Mouse (Mus musculus) spleen, adult 2 months (tissue): ENCODE results near the gene Gpatch1. TPM values are rescaled to one million over a fixed set of nuclear protein-coding genes. Genes with fewer than 3 reads are reported as not detected.
"Not testable (repeated sequence)": the region's sequence is repeated elsewhere in the genome, so short reads cannot be mapped to it uniquely, and the experiment has no call there.

Experiments used
- DNase-seq, 2 experiments: peaks; one replicate each; pipeline versions ENCODE4 v3.0.0 to v3.0.0-alpha.2; 2012 to 2021; ENCODE audit warnings: low spot score in 2 of 2, low read depth in 1 of 2
- H3K27ac ChIP-seq: fragments of 200-500 bp; 2 replicates; pipeline ENCODE4 v1.5.1; 2012; ENCODE audit warnings: low read length, inconsistent platforms; ENCODE audit not compliant: insufficient read depth
- H3K27me3 ChIP-seq: fragments of 200-500 bp; 2 replicates; pipeline ENCODE4 v1.6.1; 2012; ENCODE audit warnings: mild to moderate bottlenecking, moderate library complexity, low read length, inconsistent platforms; ENCODE audit not compliant: control insufficient read depth, insufficient read depth
- H3K36me3 ChIP-seq: fragments of 200-500 bp; 2 replicates; pipeline ENCODE4 v1.6.1; 2012; ENCODE audit warnings: mild to moderate bottlenecking, low read length, inconsistent platforms; ENCODE audit not compliant: control insufficient read depth, insufficient read depth
- H3K4me1 ChIP-seq: fragments of 200-500 bp; 2 replicates; pipeline ENCODE4 v1.6.1; 2011; ENCODE audit warnings: inconsistent platforms; ENCODE audit not compliant: control insufficient read depth, insufficient read depth, insufficient read length
- H3K4me3 ChIP-seq: fragments of 200-500 bp; 2 replicates; pipeline ENCODE4 v1.5.1; 2011; ENCODE audit warnings: mild to moderate bottlenecking, inconsistent platforms; ENCODE audit not compliant: insufficient read depth, insufficient read length; ENCODE audit errors: extremely low read depth
- CTCF ChIP-seq: fragments of 200-500 bp; IDR thresholded peaks from 2 replicates; pipeline ENCODE4 v1.5.1; 2011; ENCODE audit warnings: mild to moderate bottlenecking, inconsistent platforms; ENCODE audit not compliant: insufficient read depth, insufficient read length, insufficient replicate concordance; ENCODE audit errors: extremely low read depth
- POLR2A ChIP-seq: fragments of 200-500 bp; IDR thresholded peaks from 2 replicates; pipeline ENCODE4 v1.6.1; 2011; ENCODE audit warnings: low read depth, low read length, inconsistent platforms
- WGBS: fragments of 180-500 bp; shearing (Covaris S2); methylation state at CpG from one replicate; pipeline ENCODE4 v1.1.7; 2018; 5-methylcytosine and 5-hydroxymethylcytosine counted together
- polyA plus RNA-seq: library from polyadenylated mRNA; depleted of rRNA; stranded (reverse); fragments of >200 nt; gene quantifications from 2 replicates; pipeline ENCODE4 v1.2.3, GENCODE M21; 2012

Gpatch1 gene
- polyA plus RNA-seq, 1 experiment, result 1.9 TPM

- Histone ChIP-seq H3K36me3 (no peaks in the 10 kb centered on the region), H3K27me3 (peaks cover 3% of the 10 kb centered on the region), H3K27ac (no peak overlapping the region), H3K4me1 (no peaks in the 10 kb centered on the region), H3K4me3 (no peak overlapping the region)
- no peak for DNase-seq
- no peak for TF ChIP-seq CTCF
- no peak for TF ChIP-seq POLR2A
- 14% methylated on average over 11 of the region's 13 CpGs for WGBS
Observed at GRCm38 (mm10) chr7:35322732-35323420, 4.6 kb upstream of the Gpatch1 start.

DNA sequence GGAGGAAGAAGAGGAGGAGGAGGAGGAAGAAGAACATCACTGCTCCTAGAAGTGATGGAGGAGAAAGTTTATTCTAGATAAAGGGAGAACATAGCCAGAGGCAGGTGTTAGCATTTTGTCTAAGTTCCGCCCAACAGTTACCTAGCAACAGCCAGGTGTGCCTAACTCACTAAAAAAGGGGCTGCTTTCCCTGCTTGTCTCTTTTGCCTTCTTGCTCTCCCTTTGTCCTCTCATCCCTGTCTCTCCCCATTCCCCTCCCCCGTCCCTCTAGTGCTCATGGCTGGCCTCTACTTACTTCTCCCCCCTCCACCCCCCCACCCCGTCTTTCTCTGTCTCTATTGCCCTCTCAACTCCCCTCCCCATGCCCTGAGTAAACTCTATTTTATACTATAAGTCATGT is 3.9 kb upstream of the Gpatch1 start:
- Histone ChIP-seq H3K36me3 (no peaks in the 10 kb centered on the region), H3K27me3 (peaks cover 3% of the 10 kb centered on the region), H3K27ac (no peak overlapping the region), H3K4me1 (peaks cover 6% of the 10 kb centered on the region; the same call in 1 of the 2 replicates), H3K4me3 (no peak overlapping the region)
- WGBS, result 77% methylated on average over 3 of the region's 3 CpGs
- no peak for DNase-seq
- TF ChIP-seq POLR2A, result no peak
- no peak for TF ChIP-seq CTCF

GRCm38 (mm10) chr7:35319755-35320154 is 1.5 kb upstream of the Gpatch1 start:
- H3K4me1 ChIP-seq, result peaks cover 8% of the 10 kb centered on the region; the same call in 1 of the 2 replicates
- no peak overlapping the region for H3K27ac ChIP-seq
- no peak for TF ChIP-seq CTCF
- TF ChIP-seq POLR2A, result no peak
- no peak overlapping the region for H3K4me3 ChIP-seq
- H3K36me3 ChIP-seq, result no peaks in the 10 kb centered on the region
- DNase-seq, result no peak
- H3K27me3 ChIP-seq, result peaks cover 2% of the 10 kb centered on the region; the same call in 1 of the 2 replicates
- 83% methylated on average over 4 of the region's 4 CpGs for WGBS

- not testable (repeated sequence) for H3K36me3 ChIP-seq, H3K27me3 ChIP-seq, H3K4me1 ChIP-seq, DNase-seq, H3K27ac ChIP-seq, H3K4me3 ChIP-seq
- 72% methylated on average over 3 of the region's 3 CpGs for WGBS
Observed at GRCm38 (mm10) chr7:35319221-35319620, 981 bp upstream of the Gpatch1 start.

DNA sequence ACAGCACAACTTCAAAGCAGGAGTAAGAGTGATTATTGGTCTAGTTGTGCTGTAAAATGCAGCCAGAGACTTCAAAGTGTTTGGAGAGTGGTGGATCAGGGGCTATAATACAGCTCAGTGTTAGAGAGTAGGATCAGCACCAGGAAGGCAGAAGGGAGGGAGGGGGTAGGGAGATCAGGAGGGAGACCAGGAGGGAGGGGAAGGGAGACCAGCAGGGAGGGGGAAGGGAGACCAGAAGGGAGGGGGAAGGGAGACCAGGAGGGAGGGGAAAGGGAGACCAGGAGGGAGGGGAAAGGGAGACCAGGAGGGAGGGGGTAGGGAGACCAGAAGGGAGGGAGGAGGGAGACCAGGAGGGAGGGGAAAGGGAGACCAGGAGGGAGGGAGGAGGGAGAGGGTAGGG is 4.1 kb downstream of the Gpatch1 start:
- H3K27me3 ChIP-seq, result no peaks in the 10 kb centered on the region
- no peak overlapping the region for H3K27ac ChIP-seq
- peaks cover 8% of the 10 kb centered on the region; the same call in 1 of the 2 replicates for H3K4me1 ChIP-seq
- TF ChIP-seq POLR2A (no peak), CTCF (no peak)
- no peak overlapping the region for H3K4me3 ChIP-seq
- peaks cover 8% of the 10 kb centered on the region for H3K36me3 ChIP-seq
- DNase-seq, result no peak

DNA sequence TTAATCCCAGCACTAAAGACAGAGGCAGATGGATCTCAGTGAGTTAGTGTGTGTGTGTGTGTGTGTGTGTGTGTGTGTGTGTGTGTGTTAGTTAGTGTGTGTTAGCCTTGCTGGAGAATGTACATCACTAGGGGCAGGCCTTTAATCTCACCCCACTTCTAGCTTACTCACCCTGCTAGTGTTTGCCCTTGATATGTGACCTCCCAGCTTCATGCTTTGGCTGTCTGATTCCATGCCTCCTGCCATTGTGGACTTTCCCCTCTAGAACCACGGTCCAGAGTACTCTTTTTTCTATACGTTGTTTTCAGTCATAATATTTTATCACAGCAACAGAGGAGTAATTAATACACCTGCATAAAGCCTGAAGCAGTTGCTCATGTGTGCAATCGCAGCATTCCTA is 7.0 kb downstream of the Gpatch1 start:
- 94% methylated on average over 3 of the region's 3 CpGs for WGBS
- Histone ChIP-seq H3K27ac (no peak overlapping the region), H3K4me3 (no peak overlapping the region), H3K4me1 (no peaks in the 10 kb centered on the region), H3K27me3 (no peaks in the 10 kb centered on the region), H3K36me3 (peaks cover 18% of the 10 kb centered on the region)
- no peak for TF ChIP-seq POLR2A
- TF ChIP-seq CTCF, result no peak
- no peak for DNase-seq

GRCm38 (mm10) chr7:35300792-35301191 is 17.4 kb downstream of the Gpatch1 start:
- no peaks in the 10 kb centered on the region for H3K4me1 ChIP-seq
- no peak overlapping the region for H3K27ac ChIP-seq
- H3K27me3 ChIP-seq, result no peaks in the 10 kb centered on the region
- no peak for DNase-seq
- TF ChIP-seq POLR2A, result no peak
- TF ChIP-seq CTCF, result no peak
- H3K4me3 ChIP-seq, result no peak overlapping the region
- H3K36me3 ChIP-seq, result peaks cover 20% of the 10 kb centered on the region

DNA sequence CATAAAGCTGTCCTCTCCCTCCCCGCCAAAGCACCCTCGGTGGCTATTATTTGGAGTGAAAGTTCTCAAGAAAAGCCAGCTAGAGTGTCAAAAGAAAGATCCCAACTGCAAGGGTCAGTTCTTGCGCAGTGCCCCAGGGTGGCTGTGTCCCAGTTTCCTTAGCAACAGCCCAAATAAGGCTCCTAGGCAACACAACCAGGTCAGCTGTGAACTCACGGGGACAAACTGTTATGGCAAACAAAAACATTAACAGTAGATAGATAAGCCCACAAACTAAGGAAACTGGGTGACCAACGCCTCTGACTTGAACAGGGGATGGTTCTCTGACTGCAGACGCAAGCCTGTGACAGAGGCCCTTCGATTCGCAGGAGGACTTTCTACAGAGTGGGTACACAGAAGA is 18.6 kb downstream of the Gpatch1 start:
- H3K27me3 ChIP-seq, result no peaks in the 10 kb centered on the region
- no peaks in the 10 kb centered on the region for H3K4me1 ChIP-seq
- TF ChIP-seq POLR2A, result no peak
- no peak for TF ChIP-seq CTCF
- H3K36me3 ChIP-seq, result peaks cover 25% of the 10 kb centered on the region
- no peak for DNase-seq
- 88% methylated on average over 8 of the region's 8 CpGs for WGBS
- H3K4me3 ChIP-seq, result no peak overlapping the region
- no peak overlapping the region for H3K27ac ChIP-seq
